Mouse (Mus musculus): ENCODE results near the gene Vdr.
"Not testable (repeated sequence)": the region's sequence is repeated elsewhere in the genome, so short reads cannot be mapped to it uniquely, and the experiment has no call there.

Gene Vdr

DNA sequence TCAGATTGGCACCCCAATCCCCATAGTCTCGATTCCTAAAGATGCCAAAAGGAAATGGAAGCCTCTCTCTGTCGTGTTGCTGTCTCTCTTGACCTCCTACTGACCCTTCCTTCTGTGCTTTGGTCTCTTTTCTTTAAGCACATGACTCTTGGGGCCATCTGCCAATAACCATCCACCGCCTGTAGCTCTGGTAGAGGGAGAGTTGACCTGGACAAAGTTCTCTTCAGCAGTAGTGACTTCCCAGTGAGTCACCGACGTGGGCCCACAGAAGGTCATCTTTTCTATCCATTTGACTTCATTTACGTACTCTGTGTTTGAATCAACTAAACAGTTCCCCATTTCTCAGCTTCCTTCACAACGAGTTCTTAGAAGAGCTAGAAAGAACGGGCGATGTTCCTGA is 30.0 kb downstream of the Vdr start:
- no peak for DNase-seq (ENCODE audit: low read depth, low spot score)

DNA sequence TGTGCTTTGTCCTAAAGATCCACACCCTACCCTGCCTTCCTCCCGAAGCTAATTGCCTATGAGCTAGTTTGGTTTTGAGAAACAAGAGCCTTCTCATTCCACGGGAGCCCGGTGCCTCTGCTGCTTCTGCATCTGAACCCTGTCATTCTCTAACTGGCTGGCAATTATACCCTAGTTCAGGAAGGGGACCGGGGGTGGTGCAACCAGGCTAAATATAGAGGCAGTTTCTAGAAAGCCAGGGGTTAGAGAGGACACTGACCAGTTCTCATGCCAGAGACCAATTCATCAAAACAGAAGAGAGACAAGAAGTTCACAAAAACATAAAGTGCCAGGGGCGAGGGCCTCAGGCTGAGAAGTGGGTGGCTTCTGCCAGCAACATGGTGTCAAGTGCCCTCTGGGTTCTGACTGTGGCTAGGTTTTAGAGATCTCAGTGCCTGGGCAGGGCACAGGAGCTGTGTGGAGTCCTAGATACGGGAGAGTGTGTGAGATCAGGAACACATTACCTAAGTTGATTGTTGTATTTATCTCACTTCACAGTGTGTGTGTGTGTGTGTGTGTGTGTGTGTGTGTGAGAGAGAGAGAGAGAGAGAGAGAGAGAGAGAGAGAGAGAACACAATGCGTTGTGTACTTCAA is 31.6 kb downstream of the Vdr start:
- DNase-seq (ENCODE audit: low read depth, low spot score), result no peak

DNA sequence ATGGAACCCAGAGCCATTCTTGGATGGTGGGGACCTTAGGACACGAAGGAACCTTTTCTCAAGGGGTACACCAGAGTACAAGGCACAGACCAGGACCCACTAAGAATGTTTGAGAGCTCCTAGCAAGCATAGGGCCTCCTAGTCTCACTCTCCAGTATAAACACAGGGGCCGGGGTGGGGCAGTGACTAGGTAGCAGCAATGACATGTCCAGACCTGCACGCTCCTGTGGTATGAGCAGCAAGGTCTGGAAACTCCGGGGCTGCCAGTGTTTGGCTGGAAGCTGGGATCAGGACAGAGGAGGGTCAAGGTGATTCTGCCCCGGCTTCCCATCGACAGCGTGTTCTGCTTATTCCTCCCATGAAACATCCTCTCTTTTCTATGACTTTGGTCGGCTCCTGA is 34.6 kb downstream of the Vdr start:
- DNase-seq (ENCODE audit: low read depth, low spot score), result no peak

DNA sequence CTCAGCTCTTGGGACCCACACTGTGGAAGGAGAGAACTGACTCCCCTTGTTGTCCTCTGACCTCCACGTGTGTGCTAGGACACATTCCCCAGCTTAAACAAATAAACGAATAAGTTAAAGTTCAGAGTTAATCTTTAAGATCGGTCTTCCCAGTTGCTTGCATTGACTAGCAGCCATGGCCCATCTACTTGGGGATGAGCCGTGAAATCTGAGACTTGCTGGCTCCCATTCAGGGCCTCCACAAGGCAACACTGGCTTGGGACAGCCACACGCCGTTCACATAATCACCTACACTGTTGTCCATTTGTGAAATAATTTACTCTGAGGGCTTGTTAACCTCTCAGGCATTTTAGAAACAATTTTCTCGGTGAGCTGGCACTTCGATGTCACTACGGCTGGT is 36.7 kb downstream of the Vdr start:
- DNase-seq (ENCODE audit: low read depth, low spot score), result no peak

DNA sequence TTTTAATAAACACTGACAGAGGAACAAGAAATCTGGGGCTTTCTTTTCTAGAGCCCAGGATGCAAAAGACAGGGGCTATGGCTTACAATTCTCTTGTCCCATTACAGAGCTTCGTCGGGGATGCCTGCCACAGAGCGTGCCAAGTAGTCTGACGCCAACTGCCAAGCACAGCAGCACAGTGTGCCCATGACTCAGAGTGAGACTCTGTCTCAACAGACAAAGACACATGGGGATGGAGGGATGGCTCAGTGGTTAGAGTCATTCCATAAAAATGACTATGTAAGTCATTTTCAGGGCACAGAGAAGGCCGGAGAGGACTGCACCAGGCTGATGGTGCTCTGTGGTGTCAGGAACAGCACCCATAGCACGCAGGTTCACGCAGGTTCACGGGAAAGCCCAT is 38.3 kb downstream of the Vdr start:
- no peak for DNase-seq (ENCODE audit: low read depth, low spot score)

DNA sequence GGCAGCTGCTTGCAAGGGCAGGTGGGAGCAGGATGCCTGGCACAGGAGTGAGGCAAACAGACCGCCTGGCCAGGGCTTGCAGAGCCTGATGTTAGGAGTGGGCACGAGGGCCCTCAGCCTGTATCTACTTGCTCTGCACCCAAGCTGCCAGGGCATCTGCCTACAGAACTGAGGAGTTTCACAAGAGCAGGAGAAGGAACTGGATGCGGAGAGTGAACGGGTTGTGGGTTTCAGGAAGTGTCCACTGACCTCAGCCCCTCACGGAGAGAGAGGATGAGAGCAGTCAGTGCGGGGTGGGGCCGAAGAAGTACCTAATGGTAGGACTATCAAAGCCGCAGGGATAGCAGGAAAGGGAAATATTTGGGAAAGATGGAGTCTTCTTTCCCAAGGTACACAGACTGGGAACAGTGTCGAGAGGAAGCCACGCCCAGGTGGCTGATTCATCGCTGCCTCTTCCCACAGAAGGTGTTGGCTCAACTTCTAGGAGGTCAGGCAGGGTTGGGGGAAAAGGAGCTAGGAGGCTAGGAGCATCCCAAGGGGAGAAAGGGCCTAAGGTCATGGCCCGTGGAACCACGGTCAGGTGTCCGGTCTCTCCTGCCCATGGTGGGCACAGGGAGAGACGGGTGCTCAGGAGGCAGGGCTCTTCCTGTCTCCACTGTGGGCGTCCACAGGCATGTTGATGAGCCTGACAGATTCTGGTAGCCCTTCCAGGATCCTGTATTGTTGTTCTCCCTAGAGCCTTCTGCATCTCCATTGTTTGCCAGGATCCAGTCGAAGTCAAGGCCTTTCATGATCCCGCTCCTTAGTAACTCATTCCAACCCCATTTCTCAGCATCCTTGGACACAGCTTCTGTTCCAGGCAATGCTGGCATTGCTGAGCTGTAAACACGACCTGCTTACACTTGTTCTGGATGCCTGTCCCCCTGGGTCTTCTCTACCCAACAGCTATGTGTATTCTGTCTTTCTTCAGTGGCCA is 39.1 kb downstream of the Vdr start:
- no peak for DNase-seq (ENCODE audit: low read depth, low spot score)

DNA sequence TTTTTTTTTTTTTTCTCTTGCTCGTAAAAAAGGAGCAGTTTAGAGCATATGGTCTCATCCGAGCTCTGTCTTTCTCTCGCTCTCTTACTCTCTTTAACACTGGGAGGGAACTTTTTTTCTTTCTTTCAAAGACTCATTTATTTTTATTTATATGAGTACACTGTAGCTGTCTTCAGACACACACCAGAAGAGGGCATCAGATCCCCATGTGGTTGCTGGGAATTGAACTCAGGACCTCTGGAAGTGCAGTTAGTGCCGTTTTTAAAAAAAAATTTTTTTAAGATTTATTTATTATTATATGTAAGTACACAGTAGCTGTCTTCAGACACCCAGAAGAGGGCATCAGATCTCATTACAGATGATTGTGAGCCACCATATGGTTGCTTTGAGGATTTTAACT is 40.3 kb downstream of the Vdr start:
- DNase-seq (ENCODE audit: low read depth, low spot score), result not testable (repeated sequence)

DNA sequence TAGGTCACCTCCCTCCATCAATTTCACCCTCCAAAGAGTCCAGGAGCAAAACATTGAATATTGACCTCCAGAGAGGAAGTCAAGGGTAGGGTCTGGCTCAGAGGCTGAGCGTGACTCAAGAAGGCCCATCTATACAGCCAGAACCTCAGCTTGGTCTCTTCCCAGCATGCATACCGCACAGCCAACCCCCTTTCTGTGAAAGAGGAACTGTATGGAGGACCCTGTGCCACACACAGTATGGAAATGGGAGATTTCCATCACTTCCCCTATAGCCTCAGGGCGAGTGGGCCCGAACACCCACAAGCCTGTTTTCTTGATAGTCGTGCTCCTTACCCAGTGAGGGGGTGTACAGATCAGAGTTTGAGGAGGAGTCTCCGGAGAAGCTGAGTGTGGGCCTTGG is 41.4 kb downstream of the Vdr start:
- DNase-seq (ENCODE audit: low read depth, low spot score), result no peak

DNA sequence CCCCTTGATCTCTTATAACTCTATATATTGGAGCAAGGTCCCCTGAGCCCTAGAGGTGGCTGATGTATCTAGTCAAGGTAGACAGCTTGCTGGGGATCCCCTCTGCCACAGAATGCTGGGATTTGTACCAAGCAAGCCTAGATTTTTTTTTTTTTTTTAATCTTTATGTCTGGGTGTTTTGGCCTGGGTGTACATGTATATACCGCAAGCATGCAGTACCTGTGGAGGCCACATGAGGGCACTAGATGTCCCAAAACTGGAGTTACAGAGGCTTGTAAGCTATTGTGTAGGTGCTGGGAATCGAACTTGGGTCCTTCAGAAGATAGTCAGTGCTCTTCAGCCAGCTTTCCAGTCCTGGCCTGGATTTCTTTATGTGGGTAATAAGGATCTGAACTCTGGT is 44.4 kb downstream of the Vdr start:
- no peak for DNase-seq (ENCODE audit: low read depth, low spot score)

DNA sequence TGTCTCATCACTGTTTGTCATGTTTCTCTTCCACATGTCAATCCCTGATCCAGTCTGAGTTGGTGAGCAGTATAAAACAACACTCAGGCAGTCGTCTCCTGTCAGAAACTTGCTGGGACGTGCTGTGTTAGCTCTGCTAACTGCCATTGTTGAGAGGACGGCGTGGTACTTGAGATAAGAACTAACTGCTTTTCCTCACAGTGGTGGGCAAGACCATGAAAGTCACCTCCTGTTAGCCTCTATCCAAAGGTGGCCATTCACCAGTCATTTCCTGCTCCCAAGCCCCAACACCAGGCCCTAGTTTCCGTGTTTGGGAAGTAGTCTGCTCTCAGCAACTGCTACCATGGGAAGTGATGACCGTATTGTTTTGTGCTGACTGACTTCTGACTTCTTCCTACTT is 45.3 kb downstream of the Vdr start:
- DNase-seq (ENCODE audit: low read depth, low spot score), result no peak

DNA sequence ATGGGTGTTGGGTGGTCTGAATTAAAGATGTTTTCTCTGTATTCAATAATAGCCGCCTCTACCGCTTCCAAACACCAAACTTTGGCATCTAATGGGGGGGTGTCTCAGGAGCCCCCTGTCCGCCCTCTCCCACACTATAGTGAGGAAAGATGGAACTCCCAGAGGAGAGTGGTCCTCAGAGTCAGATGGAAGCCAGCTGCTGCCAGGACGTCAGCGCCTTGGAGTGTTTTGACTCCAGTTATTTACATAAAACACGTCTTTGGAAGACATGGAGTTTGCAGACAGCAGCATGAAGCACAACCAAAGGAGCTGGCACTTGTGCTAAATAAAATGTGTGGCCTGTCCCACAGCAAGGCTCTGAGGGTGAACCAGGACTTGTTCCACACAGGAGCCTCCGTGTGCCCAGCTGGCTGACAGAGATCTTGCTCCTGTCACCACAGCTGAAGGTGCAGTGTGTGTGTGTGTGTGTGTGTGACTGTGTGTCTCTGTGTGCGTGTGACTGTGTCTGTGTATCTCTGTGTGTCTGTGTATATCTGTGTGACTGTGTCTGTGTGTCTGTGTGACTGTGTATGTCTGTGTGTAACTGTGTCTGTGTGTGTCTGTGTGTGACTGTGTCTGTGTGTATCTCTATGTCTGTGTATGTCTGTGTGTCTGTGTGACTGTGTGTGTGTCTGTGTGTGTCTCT is 45.9 kb downstream of the Vdr start:
- DNase-seq (ENCODE audit: low read depth, low spot score), result no peak

DNA sequence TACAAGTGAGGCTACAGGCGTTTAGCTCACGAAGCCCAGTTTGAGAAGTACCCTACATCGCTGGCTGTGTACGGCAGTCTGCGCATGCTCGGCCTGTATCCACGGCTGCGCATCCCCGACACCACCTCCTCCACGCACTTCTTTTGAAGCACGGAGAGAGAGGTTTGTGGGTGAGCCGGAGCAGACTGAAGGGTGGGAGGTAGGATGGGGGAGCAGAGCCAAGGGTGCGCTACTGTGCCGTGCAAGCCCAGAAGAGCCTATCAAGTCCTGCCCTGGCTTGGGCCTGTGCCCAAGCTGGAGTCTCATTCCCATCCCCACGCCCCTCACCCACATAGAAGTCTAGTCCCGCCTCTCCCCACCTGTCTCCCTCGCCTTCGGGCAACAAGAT is 46.9 kb downstream of the Vdr start:
- DNase-seq (ENCODE audit: low read depth, low spot score), result no peak

DNA sequence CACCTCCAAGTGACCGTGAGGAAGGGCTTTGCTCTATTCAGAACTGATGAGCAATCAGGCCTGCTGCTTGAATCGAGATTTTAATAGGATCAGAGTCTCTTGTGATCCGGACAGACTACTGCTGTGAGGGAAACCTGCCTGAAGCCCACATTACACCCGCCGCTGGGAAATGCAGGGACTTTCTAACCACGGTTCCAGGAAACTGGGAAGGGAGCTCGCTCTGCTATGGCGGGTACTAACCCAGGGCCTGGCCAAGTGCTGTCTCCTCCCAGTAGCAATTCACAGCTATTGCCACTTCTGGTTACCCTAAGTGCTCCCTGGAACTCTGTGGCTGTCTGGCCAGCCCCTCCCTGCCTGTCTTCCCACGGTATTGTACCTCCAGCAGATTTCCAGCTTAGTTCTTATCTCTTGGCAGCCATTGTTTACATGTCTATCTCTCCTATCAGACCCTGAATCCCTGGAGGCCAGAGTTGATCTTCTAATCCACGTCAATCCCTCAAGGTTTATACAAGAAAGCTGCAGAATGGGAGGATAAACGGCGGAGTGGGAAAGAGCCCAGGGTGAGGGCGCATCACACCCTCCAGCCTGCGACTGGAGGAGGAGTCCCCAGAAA is 47.4 kb downstream of the Vdr start:
- no peak for DNase-seq (ENCODE audit: low read depth, low spot score)

DNA sequence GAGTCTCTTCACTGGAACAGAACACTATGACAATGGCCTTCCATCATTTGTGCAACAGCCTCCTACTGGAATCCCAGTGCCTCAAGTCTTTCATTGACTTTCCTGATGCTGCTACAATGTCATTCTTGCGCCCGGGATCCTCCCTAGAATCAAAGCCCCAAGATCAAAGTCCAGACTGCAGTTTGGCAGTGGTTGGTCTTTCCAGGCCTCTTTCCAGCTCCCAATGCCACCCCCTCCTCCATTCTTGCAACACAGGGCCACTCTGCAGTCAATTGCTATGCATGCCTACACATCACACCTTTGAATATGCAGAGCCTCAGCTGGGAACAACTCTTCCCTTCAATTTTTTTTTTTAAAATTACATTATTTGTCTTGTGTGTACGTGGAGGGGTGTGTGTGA is 50.1 kb downstream of the Vdr start:
- DNase-seq (ENCODE audit: low read depth, low spot score), result no peak

DNA sequence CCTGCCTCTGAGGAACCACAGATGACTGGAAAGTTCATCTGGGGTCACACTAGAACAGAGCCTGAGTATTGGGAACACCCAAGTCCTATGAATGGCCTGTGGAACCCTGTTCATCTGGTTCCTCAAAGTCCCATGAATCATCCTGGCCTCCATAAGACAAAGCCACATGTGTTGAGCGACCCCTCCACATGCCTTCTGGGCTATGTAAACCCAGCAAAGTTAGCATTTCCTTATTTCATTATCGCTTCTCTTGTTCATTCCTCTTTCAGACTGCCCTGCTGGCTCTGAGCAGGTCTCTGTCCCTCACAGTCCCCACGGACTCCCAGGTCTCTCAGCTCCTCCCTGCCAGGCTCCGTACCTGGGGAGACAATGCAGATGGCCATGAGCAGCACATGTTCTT is 52.0 kb downstream of the Vdr start:
- DNase-seq (ENCODE audit: low read depth, low spot score), result no peak

DNA sequence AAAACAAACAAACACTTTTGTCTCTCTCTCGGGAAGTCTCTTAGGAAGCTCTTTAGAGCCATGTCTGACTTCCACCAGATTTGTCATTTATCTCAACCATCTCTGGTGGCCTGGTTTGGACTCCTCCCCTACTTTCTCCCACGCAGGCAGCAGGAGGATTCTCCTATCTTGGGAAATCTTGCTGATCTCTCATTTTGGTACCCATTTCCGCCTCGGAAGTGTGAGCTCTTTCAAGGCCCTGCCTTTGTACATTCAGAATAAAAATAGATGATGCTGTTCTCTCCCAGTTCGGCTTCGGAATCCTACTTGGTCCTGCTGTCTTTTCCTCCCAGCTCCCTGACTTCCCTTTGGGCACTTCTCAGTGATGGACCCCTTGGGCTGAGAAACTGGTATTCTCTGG is 55.9 kb downstream of the Vdr start:
- no peak for DNase-seq (ENCODE audit: low read depth, low spot score)

DNA sequence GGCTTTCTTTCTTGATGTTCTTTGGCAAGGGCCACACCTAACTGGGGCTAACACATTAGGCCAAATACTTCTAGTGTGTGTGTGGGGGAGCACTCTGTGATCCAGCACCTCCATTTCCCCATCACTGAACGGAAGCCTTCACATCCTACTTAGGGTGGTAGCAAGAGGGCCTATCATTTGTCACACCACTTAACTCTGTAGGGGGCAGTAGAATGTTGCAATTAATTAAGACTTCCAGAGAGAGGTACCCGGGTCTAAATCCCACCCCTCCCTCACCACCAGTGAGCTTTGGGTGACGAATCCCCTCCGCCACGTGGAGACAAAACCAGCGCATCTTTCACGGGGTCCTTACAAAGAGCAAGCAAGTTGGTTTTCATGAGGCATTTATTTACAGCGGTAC is 56.4 kb downstream of the Vdr start:
- DNase-seq (ENCODE audit: low read depth, low spot score), result no peak

DNA sequence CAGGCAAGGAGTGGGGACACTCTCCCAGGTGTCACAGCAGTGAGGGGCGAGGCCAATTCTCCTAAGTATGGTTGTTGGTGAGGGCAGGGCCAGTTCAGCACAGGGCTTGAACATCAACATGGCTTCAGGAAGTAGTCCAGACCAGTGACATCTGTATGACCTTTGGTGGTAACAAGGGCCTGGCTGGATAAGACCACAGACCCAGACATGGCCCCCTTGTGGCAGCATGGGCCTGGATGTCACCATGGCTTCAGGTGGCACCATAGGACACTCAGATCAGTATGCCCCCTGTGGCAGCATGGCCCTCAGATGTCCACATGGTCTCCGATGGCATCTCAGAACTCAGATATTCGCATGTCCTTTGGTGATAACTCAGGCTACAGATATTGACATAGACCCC is 58.1 kb downstream of the Vdr start:
- DNase-seq (ENCODE audit: low read depth, low spot score), result no peak

DNA sequence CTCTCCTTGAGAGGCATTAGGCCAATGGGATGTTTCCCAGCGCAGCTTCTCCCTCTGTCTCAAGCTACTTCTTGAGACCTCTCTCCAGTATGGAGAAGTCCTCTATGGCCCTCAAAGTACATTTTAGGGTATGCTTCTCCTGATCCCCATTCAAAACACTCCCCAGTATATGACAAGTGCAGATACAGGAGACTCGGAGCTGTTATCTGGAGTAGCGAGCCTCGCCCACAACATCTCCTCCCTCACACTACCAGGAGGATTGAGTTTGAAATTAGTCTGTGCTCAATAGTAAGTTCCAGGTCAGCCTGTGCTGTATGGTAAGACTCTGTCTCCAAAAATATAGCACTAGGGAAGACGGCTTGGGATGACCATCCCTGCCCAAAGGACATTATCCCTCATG is 59.4 kb downstream of the Vdr start:
- DNase-seq (ENCODE audit: low read depth, low spot score), result no peak

DNA sequence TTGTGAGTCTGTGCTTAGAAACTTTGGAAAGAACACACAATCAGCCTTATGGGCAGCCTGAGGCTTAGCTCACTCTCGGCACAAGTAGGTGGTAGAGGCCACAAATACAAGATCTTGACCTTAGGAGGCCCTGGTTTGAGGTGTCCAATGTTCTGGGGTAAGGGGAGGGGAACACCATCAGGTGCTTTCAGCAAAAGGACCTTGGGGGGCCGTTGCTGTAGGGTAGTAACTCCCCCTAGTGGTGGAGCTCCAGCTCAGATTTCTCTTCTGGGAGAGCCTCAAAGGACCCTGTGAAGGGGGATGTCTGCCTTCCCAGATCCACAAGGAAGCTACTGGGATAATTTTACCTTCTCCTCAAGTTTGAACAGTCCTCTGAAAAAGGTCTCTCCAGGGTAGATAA is 60.0 kb downstream of the Vdr start:
- DNase-seq (ENCODE audit: low read depth, low spot score), result no peak

DNA sequence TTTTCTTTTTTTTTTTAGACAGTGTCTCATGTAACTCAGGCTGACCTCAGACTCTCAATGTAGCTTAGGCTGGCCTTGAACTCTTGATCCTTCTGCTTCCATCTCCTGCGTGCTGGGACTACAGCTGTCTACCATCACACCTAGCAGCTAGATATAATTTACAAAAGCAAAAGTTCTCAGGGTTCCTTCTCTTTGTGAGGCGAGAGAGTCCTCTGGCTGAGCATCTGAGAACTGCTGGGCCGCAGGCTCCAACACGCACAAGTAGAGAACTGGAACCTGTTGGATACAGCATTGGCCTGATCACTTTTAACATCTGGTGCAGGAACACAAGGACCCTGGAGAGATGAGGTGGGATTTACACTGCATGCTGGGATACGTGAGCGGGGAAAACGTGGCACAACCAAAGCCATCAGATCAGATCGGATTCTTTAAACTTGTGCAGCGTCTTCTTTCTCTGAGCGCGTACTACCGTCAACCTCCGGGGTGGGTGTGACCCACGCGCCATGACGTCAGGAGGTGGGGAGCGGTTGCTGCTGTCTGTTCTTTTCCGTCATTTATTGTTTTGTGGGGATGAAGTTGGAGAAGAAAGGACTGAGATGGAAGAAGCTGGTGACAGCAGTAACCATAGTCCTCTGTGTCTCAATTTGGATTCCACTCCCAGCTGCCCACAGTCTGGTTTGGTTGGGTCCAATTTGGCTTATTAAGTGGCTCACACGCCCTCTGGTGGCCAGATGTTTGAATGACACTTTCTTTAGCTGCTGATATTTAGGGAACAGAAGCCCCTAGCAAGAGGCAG is 61.1 kb downstream of the Vdr start:
- DNase-seq (ENCODE audit: low read depth, low spot score), result peak; percentile 78

Data from brain, embryonic 18.5 days (tissue).